Mouse (Mus musculus) testis, adult 2 months (tissue): ENCODE measurements at regions not wholly inside any gene's neighbourhood (a gene's known extent, or its start where the extent isn't known, plus 50 kb on each side); places are given as distances from the start of the nearest gene placed in this dataset.

Experiments
- H3K27ac ChIP-seq: fragments of 200-500 bp; 2 replicates; pipeline ENCODE4 v1.5.1; 2012; ENCODE audit warnings: low read depth, low read length; ENCODE audit not compliant: control insufficient read depth, insufficient read depth
- H3K27me3 ChIP-seq: fragments of 200-500 bp; 2 replicates; pipeline ENCODE4 v1.6.1; 2012; ENCODE audit warnings: mild to moderate bottlenecking, low read length, moderate library complexity; ENCODE audit not compliant: control insufficient read depth, insufficient read depth
- H3K36me3 ChIP-seq: fragments of 200-500 bp; 2 replicates; pipeline ENCODE4 v1.6.1; 2012; ENCODE audit warnings: mild to moderate bottlenecking, low read length; ENCODE audit not compliant: control insufficient read depth, insufficient read depth
- H3K4me1 ChIP-seq: fragments of 200-500 bp; 2 replicates; pipeline ENCODE4 v1.6.1; 2012; ENCODE audit warnings: low read length; ENCODE audit not compliant: control insufficient read depth, insufficient read depth
- H3K4me3 ChIP-seq: fragments of 200-500 bp; 2 replicates; pipeline ENCODE4 v1.5.1; 2012; ENCODE audit warnings: low read depth, mild to moderate bottlenecking, low read length, moderate library complexity, mixed read lengths; ENCODE audit not compliant: control insufficient read depth
- CTCF ChIP-seq: fragments of 200-500 bp; IDR thresholded peaks from 2 replicates; pipeline ENCODE4 v1.5.1; 2012; ENCODE audit warnings: low read depth, mild to moderate bottlenecking, inconsistent platforms, low read length, moderate library complexity; ENCODE audit not compliant: control insufficient read depth, insufficient read depth, insufficient replicate concordance
- POLR2A ChIP-seq: fragments of 200-500 bp; IDR thresholded peaks from 2 replicates; pipeline ENCODE4 v1.6.1; 2012; ENCODE audit warnings: low read depth, mild to moderate bottlenecking, inconsistent platforms, low read length, moderate library complexity; ENCODE audit not compliant: control insufficient read depth

- Histone ChIP-seq H3K36me3 (no peaks in the 10 kb centered on the region), H3K27me3 (no peaks in the 10 kb centered on the region), H3K4me3 (no peak overlapping the region), H3K4me1 (no peaks in the 10 kb centered on the region), H3K27ac (no peak overlapping the region)
- TF ChIP-seq POLR2A (no peak), CTCF (no peak)
These were observed 328.4 kb upstream of the Adgrl2 start for GRCm38 (mm10) chr3:149318728-149319127.

GRCm38 (mm10) chr3:149314258-149314657, 323.9 kb upstream of the Adgrl2 start:
- Histone ChIP-seq H3K27ac (no peak overlapping the region), H3K27me3 (no peaks in the 10 kb centered on the region), H3K4me1 (no peaks in the 10 kb centered on the region), H3K36me3 (no peaks in the 10 kb centered on the region), H3K4me3 (no peak overlapping the region)
- TF ChIP-seq CTCF: no peak
- no peak for TF ChIP-seq POLR2A

- TF ChIP-seq POLR2A: no peak
- TF ChIP-seq CTCF: no peak
- no peaks in the 10 kb centered on the region for H3K27me3 ChIP-seq
- H3K27ac ChIP-seq: no peak overlapping the region
- no peaks in the 10 kb centered on the region for H3K4me1 ChIP-seq
- H3K36me3 ChIP-seq: no peaks in the 10 kb centered on the region
- H3K4me3 ChIP-seq: no peak overlapping the region
These were observed 322.9 kb upstream of the Adgrl2 start for GRCm38 (mm10) chr3:149313217-149313616.

GRCm38 (mm10) chr3:149311576-149311975, 321.2 kb upstream of the Adgrl2 start:
- no peak overlapping the region for H3K4me3 ChIP-seq
- no peaks in the 10 kb centered on the region for H3K4me1 ChIP-seq
- H3K36me3 ChIP-seq: no peaks in the 10 kb centered on the region
- TF ChIP-seq POLR2A (no peak), CTCF (no peak)
- H3K27me3 ChIP-seq: no peaks in the 10 kb centered on the region
- H3K27ac ChIP-seq: no peak overlapping the region

GRCm38 (mm10) chr3:149306709-149307108, 316.4 kb upstream of the Adgrl2 start:
- no peak overlapping the region for H3K27ac ChIP-seq
- H3K27me3 ChIP-seq: no peaks in the 10 kb centered on the region
- no peaks in the 10 kb centered on the region for H3K4me1 ChIP-seq
- no peaks in the 10 kb centered on the region for H3K36me3 ChIP-seq
- TF ChIP-seq CTCF (no peak), POLR2A (no peak)
- no peak overlapping the region for H3K4me3 ChIP-seq

GRCm38 (mm10) chr3:149306291-149306690, 315.9 kb upstream of the Adgrl2 start:
- TF ChIP-seq POLR2A: no peak
- H3K27me3 ChIP-seq: no peaks in the 10 kb centered on the region
- no peaks in the 10 kb centered on the region for H3K4me1 ChIP-seq
- H3K4me3 ChIP-seq: no peak overlapping the region
- no peak overlapping the region for H3K27ac ChIP-seq
- H3K36me3 ChIP-seq: no peaks in the 10 kb centered on the region

GRCm38 (mm10) chr3:149305440-149305839, 315.1 kb upstream of the Adgrl2 start:
- no peak overlapping the region for H3K27ac ChIP-seq

GRCm38 (mm10) chr3:149305011-149305413, 314.7 kb upstream of the Adgrl2 start:
- H3K36me3 ChIP-seq: no peaks in the 10 kb centered on the region
- no peaks in the 10 kb centered on the region for H3K27me3 ChIP-seq
- no peak for TF ChIP-seq POLR2A
- TF ChIP-seq CTCF: no peak
- no peak overlapping the region for H3K27ac ChIP-seq
- H3K4me1 ChIP-seq: no peaks in the 10 kb centered on the region
- peak overlapping the region; percentile 20 for H3K4me3 ChIP-seq

More at GRCm38 (mm10) chr3:149305440-149305839, 315.1 kb upstream of the Adgrl2 start:
- no peaks in the 10 kb centered on the region for H3K36me3 ChIP-seq
- TF ChIP-seq POLR2A (no peak), CTCF (no peak)
- no peaks in the 10 kb centered on the region for H3K4me1 ChIP-seq
- H3K27me3 ChIP-seq: no peaks in the 10 kb centered on the region
- H3K4me3 ChIP-seq: no peak overlapping the region; the same call in none of the 2 replicates
